Mouse (Mus musculus) stomach, postnatal 0 days (tissue): ENCODE measurements around the gene Sstr5.

ENCODE experiments used
- CTCF ChIP-seq: IDR thresholded peaks from 2 replicates; pipeline ENCODE4 v1.5.1; 2016; ENCODE audit warnings: antibody characterized with exemption, low read depth, mild to moderate bottlenecking, moderate library complexity
- EP300 ChIP-seq: optimal IDR thresholded peaks from 2 replicates; pipeline ENCODE3; 2016; ENCODE audit warnings: antibody characterized with exemption

DNA sequence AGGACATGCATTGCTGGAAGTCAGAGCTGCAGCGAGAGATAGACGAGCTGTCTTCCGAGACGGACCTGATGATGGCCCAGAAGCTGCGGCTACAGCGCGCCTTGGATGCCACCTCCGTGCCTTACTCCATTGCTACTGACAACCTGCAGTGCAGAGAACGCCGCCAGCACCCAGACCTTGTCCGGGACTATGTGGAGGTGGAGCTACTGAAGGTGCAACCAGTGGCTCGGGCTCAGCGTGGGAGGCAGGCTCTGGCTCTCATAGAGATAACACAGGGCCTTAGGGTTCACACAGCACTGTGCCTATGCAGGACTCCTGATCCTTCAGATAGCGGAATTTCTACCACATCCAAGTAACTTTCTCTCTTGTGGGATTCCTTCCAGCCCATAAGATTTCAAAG lies 25.0 kb downstream of the Sstr5 start:
- TF ChIP-seq CTCF (no peak), EP300 (no peak)
